Mouse (Mus musculus) urinary bladder, postnatal 10 days (tissue): ENCODE data around the gene Pheta2.
"Not testable (repeated sequence)": the region's sequence is repeated elsewhere in the genome, so short reads cannot be mapped to it uniquely, and the experiment has no call there.

ENCODE experiments used
- DNase-seq: peaks from one replicate; pipeline ENCODE4 v3.0.0; 2022; ENCODE audit warnings: low spot score

Gene Pheta2

DNA sequence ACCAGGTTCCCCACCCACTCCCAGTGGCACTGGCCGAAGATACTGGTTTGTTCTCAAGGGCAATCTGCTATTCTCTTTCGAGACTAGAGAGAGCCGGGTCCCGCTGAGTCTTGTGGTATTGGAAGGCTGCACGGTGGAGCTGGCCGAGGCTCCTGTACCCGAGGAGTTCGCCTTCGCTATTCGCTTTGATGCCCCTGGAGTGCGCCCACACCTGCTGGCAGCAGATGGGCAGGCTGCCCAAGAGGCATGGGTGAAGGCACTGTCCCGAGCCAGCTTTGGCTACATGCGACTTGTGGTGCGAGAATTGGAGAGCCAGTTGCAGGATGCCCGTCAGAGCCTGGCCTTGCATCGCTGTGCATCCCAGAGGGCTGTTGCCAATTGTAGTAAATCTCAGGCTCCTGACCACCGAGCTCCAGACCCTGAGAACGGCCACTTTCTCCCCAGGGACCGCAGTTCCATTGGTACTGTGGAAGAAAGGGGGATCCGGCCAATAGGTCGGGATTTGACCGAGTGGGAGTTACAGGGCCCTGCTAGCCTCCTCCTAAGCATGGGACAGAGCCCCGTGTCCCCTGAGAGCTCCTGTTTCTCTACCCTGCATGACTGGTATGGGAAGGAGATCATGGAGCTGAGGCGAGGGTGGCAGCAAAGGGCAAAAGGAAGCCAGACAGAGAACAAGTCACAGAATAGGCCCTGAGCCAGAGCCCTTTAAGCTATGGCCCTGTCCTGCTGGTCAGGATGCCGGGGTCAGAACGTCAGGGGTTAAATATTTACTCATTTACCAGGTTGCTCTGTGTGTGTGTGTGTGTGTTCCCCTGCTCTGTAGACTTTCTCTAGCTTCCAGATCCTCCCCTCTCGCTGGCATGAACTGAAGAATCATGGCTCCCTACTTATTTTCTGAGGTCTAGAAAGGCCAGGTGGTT, 4.9 kb downstream of the Pheta2 start:
- no peak for DNase-seq

DNA sequence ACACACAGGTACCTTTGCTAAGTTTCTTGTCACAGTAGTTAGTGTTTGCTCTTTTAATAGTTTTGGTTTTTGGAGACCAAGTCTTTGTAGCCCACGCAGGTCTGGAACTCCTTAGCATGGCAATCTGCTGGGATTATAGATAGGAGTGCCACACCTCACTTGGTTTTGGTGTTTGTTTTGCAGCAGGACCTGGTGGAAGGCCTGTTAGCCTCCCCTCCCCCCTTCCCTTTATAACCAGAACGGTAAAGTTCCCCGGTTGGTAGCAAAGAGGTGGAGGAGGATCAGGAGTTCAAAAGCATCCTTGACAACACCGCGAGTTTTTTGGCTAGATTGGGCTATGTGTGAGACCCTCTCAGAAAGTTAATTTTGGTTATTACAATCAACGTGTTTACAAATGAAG, 6.2 kb downstream of the Pheta2 start:
- no peak for DNase-seq

DNA sequence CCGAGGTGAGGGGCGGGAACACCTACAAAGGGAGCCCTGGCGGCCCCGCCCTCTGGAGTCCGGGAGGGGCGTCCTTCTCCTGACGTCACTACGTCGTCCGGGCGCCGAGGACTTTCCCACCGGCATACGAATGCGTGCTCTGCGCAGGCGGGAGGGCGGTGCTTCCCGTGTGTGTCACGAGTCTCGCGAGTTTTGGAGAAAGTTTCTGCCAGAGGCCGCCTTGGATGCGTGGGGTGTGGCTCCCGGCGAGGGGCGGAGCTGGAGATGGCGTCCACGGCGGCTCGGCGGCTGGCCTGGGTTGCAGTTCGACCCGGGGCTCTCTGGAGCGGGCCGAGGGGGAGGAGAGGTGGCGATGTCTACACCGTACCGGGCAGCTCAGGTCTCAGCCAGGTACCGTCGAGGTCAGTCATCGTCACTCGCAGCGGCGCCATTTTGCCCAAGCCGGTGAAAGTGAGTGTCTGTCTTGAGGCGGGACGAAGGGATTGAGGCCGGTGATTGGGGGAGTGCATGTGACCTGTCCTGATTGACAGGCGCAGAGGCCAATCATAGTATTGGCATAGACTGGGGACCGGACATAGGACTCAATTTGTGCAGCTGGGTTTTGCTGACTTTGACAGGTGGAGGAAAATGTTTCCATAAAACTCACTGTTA, 7.2 kb downstream of the Pheta2 start:
- peak; percentile 88 for DNase-seq

DNA sequence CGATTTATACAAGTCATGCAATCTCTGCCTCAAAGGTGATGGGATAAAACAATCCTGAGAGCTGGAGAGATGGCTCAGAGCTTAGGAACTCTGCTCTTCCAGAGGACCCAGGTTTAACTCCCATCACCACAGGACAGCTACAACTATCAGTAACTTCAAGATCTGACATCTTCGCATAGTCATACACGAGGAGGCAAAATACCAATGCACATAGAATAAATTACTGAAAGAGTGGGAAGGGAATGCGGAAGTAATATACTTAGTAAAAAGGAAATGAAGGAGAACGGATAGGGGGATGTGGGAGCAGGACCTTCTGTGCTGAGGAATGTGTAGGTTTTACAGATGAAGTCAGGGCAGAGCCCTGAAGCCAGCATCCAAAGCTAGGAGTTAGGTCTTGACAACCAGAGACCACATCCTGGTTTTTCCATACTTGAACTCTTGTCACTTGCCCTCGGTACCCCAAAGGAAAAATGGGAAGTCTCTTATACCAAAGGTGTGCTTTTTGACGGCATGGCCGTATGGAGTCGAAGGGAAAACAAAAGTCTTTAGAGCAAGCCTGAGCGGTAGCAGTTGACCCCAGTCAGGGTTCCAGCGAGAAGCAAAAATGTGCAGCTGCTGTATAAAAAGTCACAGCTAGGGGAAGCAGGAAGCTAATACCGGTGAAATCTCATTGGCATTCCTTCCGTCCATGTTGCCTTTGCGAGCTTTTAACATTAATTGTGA, 8.0 kb downstream of the Pheta2 start:
- DNase-seq: no peak

- no peak for DNase-seq
Measured at GRCm38 (mm10) chr15:82347303-82347676, 8.5 kb downstream of the Pheta2 start.

DNA sequence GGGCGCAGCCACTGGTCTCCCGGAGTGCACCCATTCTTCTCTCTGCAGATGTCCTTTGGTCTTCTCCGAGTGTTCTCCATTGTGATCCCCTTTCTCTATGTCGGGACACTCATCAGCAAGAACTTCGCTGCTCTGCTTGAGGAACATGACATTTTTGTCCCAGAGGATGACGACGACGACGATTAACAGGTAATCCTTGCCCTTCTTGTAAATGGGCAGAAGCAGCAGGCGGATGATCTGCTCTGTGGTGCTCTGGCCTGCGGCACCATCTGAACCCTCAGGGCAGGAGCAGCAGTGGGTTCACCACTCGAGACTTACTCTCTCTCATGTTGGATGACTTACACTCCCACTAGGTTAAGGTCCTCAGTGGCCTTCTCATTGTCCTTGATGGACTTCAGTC, 9.1 kb downstream of the Pheta2 start:
- no peak for DNase-seq

- DNase-seq: no peak
Measured at GRCm38 (mm10) chr15:82348258-82348998, 9.7 kb downstream of the Pheta2 start.

GRCm38 (mm10) chr15:82348999-82349341, 10.2 kb downstream of the Pheta2 start:
- no peak for DNase-seq

- DNase-seq: no peak
Measured at GRCm38 (mm10) chr15:82350349-82350748, 11.6 kb downstream of the Pheta2 start.

DNA sequence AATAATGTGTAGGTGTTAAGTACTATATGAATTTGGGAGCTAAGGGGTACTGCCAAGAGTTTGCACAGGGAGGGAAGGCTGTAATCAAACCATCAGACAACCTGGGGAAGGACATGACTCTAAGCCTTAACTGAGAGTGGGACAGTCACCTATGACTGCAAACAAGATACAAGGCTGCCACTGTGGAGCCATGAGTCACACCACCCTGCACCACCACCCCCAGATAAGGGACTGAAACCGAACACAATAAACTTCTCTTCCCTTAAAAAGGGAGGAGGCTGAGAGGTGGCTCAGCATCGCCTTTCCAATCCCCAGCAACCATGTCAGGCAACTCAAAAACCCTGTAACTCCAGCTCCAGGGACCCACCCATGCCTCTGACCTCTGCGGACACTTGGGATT, 12.7 kb downstream of the Pheta2 start:
- no peak for DNase-seq

GRCm38 (mm10) chr15:82353078-82353744, 14.5 kb downstream of the Pheta2 start:
- no peak for DNase-seq

- no peak for DNase-seq
Measured at GRCm38 (mm10) chr15:82353745-82354113, 15.0 kb downstream of the Pheta2 start.

DNA sequence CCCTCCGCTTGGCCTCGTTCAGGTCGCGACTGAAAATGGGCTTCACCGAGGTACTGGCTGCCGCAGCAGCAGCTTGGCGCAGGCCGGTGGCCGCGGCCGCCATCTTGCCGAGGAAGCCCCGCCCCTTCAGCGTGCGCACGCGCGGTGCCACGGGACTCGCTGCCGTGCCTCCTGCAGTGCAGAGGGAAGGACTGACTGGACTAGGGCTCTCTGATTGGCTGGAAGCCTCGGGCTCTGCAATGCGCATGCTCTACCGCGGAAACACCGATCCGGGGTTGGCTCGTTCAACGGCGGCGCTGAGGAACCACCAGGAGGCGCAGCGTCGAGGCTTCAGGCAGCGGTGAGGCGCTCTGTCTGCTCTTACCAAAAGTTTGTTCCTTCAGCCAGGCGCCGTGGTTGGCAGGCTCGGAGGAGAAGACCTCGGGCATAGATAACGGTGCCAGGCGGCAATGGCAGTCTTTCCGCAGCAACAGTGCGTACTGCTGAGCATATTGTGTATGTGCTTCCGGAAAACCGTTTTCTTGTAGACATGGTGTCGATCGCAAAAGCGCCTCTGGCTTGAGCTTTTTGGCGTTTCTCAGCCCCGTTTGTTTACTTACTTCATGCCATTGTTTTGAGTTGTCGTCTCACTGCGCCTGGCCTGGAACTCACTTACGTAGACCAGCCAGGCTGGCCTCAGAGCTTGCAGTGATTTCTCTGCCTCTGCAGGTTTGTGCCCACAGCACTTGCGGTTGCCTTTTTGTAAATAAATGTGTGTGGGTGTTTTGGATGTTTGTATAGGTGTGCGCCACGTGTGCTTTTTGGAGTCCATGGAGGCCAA, 15.6 kb downstream of the Pheta2 start, which contains the start of gene Ndufa6:
Ndufa6 (minus strand) TSS at position 197 of the 820 bp plus-strand sequence.
- DNase-seq: peak; percentile 84

DNA sequence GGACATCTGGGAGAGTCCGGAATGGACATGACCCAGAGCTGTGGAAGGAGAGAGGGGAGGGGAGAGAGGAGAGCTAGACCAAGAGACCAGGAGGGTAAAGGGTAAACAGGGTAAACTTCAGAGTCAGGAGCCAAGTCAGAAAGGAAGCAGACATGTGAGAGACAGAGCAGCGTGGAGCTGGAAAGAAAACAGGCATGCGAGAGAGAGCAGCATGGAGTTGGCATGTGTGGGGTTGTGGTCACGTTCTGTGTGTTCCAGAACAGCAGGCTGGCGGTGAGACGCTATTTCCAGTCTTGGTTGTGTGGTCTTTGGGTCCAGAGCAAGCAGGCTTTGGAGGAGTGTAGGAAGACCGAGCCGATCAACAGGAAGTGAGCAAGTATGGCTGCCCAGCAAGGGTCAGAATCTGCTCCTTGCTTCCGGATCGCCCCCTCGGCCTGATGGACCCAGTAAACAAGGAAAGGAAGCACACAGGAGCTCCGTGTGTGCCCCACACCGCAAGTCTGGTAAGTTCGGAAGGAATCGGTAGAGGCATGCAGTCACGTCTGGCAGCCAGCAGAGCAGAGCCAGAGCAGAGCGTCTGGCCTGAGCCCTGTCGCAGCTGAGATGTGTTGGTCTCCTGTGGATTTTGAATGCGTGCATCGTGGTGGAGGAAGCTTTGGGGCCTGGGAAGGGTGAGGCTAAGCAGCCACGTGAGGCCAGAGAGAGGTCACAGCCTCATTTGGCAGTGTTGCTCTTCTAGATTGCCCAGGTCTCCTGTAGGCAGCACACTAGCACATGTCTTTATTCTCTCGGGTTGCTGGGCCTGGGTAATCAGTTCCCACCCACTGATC, 19.9 kb downstream of the Pheta2 start:
- no peak for DNase-seq

DNA sequence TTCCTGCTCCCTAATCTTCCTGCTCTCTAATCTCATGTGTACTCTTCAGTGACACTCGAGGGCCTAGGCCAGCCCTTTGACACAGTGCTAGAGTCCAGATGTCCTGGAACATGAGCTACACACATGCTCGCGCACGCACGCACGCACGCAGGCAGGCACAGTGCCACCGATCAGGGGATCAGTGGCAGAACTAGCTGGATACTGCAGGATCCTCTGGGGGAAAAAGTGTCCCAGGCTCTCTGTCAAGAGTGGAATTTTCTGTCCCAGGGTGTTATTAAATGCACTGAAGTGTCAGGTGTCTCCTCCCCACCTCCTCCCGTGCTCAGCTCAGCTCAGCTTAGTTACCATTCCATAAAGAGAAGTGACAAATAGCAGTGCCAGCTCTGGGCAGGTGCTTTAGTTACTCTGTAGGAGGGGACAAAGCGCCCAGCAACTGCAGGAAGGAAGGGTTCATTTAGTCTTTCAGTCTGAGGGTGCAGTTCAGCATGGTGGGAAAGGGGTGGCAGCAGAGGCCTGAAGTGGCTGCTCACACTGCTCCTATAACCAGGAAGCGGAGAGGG, 22.8 kb downstream of the Pheta2 start:
- no peak for DNase-seq

- DNase-seq: no peak
Measured at GRCm38 (mm10) chr15:82362234-82362633, 23.5 kb downstream of the Pheta2 start.

GRCm38 (mm10) chr15:82363801-82364200, 25.1 kb downstream of the Pheta2 start:
- DNase-seq: not testable (repeated sequence)

DNA sequence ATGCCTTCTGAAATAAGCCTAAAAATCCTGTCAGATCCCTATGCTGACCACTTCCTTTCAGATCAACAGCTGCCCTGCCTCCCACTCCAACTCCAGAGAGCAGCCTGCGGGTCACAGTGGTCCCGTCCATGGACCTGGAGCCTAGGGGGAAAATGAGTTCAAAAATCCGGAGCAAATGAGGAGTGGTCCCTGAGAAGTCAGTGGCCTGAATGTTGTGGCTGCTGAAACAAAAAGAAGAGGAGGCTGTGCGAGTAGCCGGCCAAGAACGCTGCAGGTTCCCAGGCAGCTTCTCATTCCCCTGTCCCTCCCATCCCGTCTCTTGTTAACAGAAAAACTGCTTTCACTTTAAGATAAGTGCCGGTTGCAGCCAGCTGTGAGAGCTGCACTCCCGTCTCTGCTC, 25.8 kb downstream of the Pheta2 start:
- not testable (repeated sequence) for DNase-seq

DNA sequence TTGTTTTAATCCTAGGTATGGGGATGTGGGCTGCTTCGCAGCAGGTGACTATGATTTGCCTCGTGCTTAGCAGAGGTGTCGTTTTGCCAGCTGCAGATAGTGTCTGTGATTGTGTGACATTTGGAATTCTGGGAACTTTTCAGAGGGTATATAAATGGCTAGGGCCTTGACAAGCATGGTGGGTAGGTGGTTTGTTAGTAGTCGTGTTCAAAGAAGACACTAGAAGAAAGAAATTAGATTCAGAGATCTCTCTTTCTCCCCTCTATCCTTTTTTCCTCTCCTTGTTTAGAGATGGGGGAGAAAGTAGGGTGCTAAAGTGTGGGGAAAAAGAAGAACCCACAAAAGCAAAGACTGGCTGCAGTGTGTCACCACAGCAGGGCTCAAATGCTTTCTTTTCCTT, 29.4 kb downstream of the Pheta2 start:
- no peak for DNase-seq
